Mouse (Mus musculus): ENCODE data around the gene Zfp362. TPM values are rescaled to one million over a fixed set of nuclear protein-coding genes. Genes with fewer than 3 reads are reported as not detected.

Gene Zfp362
- polyA plus RNA-seq, 1 experiment from 2014 or later: 20.3 TPM

GRCm38 (mm10) chr4:128773820-128774219 is 32.0 kb downstream of the Zfp362 start:
- no peak for ATAC-seq
- no peaks in the 10 kb centered on the region for H3K9me3 ChIP-seq (ENCODE audit: control insufficient read depth, low read length)
- H3K9ac ChIP-seq (ENCODE audit: low read depth, low read length): no peak overlapping the region
- peaks cover 43% of the 10 kb centered on the region for H3K36me3 ChIP-seq (ENCODE audit: control insufficient read depth, insufficient read depth, low read length)
- H3K27me3 ChIP-seq (replicated peaks; ENCODE audit: control insufficient read depth, insufficient read depth, low read length): no peaks in the 10 kb centered on the region
- WGBS: 83% methylated on average over 11 of the region's 11 CpGs
- no peak overlapping the region for H3K4me3 ChIP-seq (ENCODE audit: low read length)
- no peaks in the 10 kb centered on the region for H3K4me1 ChIP-seq (ENCODE audit: control insufficient read depth, insufficient read depth, low read length)
- H3K4me2 ChIP-seq (ENCODE audit: low read depth, low read length): no peak overlapping the region
- H3K27ac ChIP-seq (ENCODE audit: low read length): no peak overlapping the region

GRCm38 (mm10) chr4:128770698-128771097 is 35.1 kb downstream of the Zfp362 start:
- ATAC-seq: no peak
- Histone ChIP-seq H3K27ac (ENCODE audit: low read length) (no peak overlapping the region), H3K4me2 (ENCODE audit: low read depth, low read length) (no peak overlapping the region), H3K9ac (ENCODE audit: low read depth, low read length) (no peak overlapping the region), H3K27me3 (replicated peaks; ENCODE audit: control insufficient read depth, insufficient read depth, low read length) (no peaks in the 10 kb centered on the region), H3K4me1 (ENCODE audit: control insufficient read depth, insufficient read depth, low read length) (no peaks in the 10 kb centered on the region), H3K4me3 (ENCODE audit: low read length) (no peak overlapping the region), H3K36me3 (ENCODE audit: control insufficient read depth, insufficient read depth, low read length) (peaks cover 28% of the 10 kb centered on the region), H3K9me3 (ENCODE audit: control insufficient read depth, low read length) (no peaks in the 10 kb centered on the region)
- WGBS: 73% methylated on average over 5 of the region's 5 CpGs

GRCm38 (mm10) chr4:128769569-128770355 is 36.1 kb downstream of the Zfp362 start:
- no peak overlapping the region for H3K4me2 ChIP-seq (ENCODE audit: low read depth, low read length)
- no peaks in the 10 kb centered on the region for H3K9me3 ChIP-seq (ENCODE audit: control insufficient read depth, low read length)
- H3K9ac ChIP-seq (ENCODE audit: low read depth, low read length): no peak overlapping the region
- H3K4me3 ChIP-seq (ENCODE audit: low read length): no peak overlapping the region
- no peaks in the 10 kb centered on the region for H3K27me3 ChIP-seq (replicated peaks; ENCODE audit: control insufficient read depth, insufficient read depth, low read length)
- 70% methylated on average over 13 of the region's 13 CpGs for WGBS
- no peak overlapping the region for H3K27ac ChIP-seq (ENCODE audit: low read length)
- no peaks in the 10 kb centered on the region for H3K4me1 ChIP-seq (ENCODE audit: control insufficient read depth, insufficient read depth, low read length)
- ATAC-seq: no peak
- peaks cover 19% of the 10 kb centered on the region for H3K36me3 ChIP-seq (ENCODE audit: control insufficient read depth, insufficient read depth, low read length)

- Histone ChIP-seq H3K27me3 (replicated peaks; ENCODE audit: control insufficient read depth, insufficient read depth, low read length) (no peaks in the 10 kb centered on the region), H3K4me3 (ENCODE audit: low read length) (no peak overlapping the region), H3K9ac (ENCODE audit: low read depth, low read length) (no peak overlapping the region), H3K27ac (ENCODE audit: low read length) (no peak overlapping the region), H3K9me3 (ENCODE audit: control insufficient read depth, low read length) (no peaks in the 10 kb centered on the region), H3K4me2 (ENCODE audit: low read depth, low read length) (no peak overlapping the region), H3K36me3 (ENCODE audit: control insufficient read depth, insufficient read depth, low read length) (peaks cover 5% of the 10 kb centered on the region; the same call in 1 of the 2 replicates), H3K4me1 (ENCODE audit: control insufficient read depth, insufficient read depth, low read length) (no peaks in the 10 kb centered on the region)
- no peak for ATAC-seq
- 66% methylated on average over 13 of the region's 13 CpGs for WGBS
Measured at GRCm38 (mm10) chr4:128768120-128768519, 37.7 kb downstream of the Zfp362 start.

- Histone ChIP-seq H3K9me3 (ENCODE audit: control insufficient read depth, low read length) (no peaks in the 10 kb centered on the region), H3K9ac (ENCODE audit: low read depth, low read length) (no peak overlapping the region), H3K27ac (ENCODE audit: low read length) (no peak overlapping the region), H3K4me2 (ENCODE audit: low read depth, low read length) (no peak overlapping the region), H3K4me3 (ENCODE audit: low read length) (no peak overlapping the region), H3K27me3 (replicated peaks; ENCODE audit: control insufficient read depth, insufficient read depth, low read length) (no peaks in the 10 kb centered on the region), H3K4me1 (ENCODE audit: control insufficient read depth, insufficient read depth, low read length) (no peaks in the 10 kb centered on the region), H3K36me3 (ENCODE audit: control insufficient read depth, insufficient read depth, low read length) (no peaks in the 10 kb centered on the region)
- WGBS: 91% methylated on average over 20 of the region's 20 CpGs
- ATAC-seq: no peak
Measured at GRCm38 (mm10) chr4:128766929-128767328, 38.9 kb downstream of the Zfp362 start.

- Histone ChIP-seq H3K27me3 (replicated peaks; ENCODE audit: control insufficient read depth, insufficient read depth, low read length) (no peaks in the 10 kb centered on the region), H3K4me2 (ENCODE audit: low read depth, low read length) (no peak overlapping the region), H3K27ac (ENCODE audit: low read length) (no peak overlapping the region), H3K4me3 (ENCODE audit: low read length) (no peak overlapping the region), H3K9me3 (ENCODE audit: control insufficient read depth, low read length) (no peaks in the 10 kb centered on the region), H3K4me1 (ENCODE audit: control insufficient read depth, insufficient read depth, low read length) (peaks cover 3% of the 10 kb centered on the region; the same call in 1 of the 2 replicates), H3K9ac (ENCODE audit: low read depth, low read length) (no peak overlapping the region), H3K36me3 (ENCODE audit: control insufficient read depth, insufficient read depth, low read length) (no peaks in the 10 kb centered on the region)
- peak; percentile 40; the same call in 1 of the 2 replicates for ATAC-seq
- 70% methylated on average over 6 of the region's 6 CpGs for WGBS
Measured at GRCm38 (mm10) chr4:128760029-128760428, 45.8 kb downstream of the Zfp362 start.

- no peak overlapping the region for H3K27ac ChIP-seq (ENCODE audit: low read length)
- H3K27me3 ChIP-seq (replicated peaks; ENCODE audit: control insufficient read depth, insufficient read depth, low read length): no peaks in the 10 kb centered on the region
- H3K9ac ChIP-seq (ENCODE audit: low read depth, low read length): no peak overlapping the region
- 75% methylated on average over 5 of the region's 5 CpGs for WGBS
- no peaks in the 10 kb centered on the region for H3K9me3 ChIP-seq (ENCODE audit: control insufficient read depth, low read length)
- ATAC-seq: no peak
- no peak overlapping the region for H3K4me2 ChIP-seq (ENCODE audit: low read depth, low read length)
- H3K36me3 ChIP-seq (ENCODE audit: control insufficient read depth, insufficient read depth, low read length): no peaks in the 10 kb centered on the region
- no peak overlapping the region for H3K4me3 ChIP-seq (ENCODE audit: low read length)
- H3K4me1 ChIP-seq (ENCODE audit: control insufficient read depth, insufficient read depth, low read length): peaks cover 3% of the 10 kb centered on the region; the same call in 1 of the 2 replicates
Measured at GRCm38 (mm10) chr4:128759214-128759613, 46.6 kb downstream of the Zfp362 start.

GRCm38 (mm10) chr4:128755900-128756299 is 49.9 kb downstream of the Zfp362 start:
- Histone ChIP-seq H3K36me3 (ENCODE audit: control insufficient read depth, insufficient read depth, low read length) (peaks cover 23% of the 10 kb centered on the region), H3K4me3 (ENCODE audit: low read length) (no peak overlapping the region), H3K27ac (ENCODE audit: low read length) (no peak overlapping the region), H3K4me1 (ENCODE audit: control insufficient read depth, insufficient read depth, low read length) (peaks cover 3% of the 10 kb centered on the region; the same call in 1 of the 2 replicates), H3K4me2 (ENCODE audit: low read depth, low read length) (no peak overlapping the region), H3K27me3 (replicated peaks; ENCODE audit: control insufficient read depth, insufficient read depth, low read length) (no peaks in the 10 kb centered on the region), H3K9me3 (ENCODE audit: control insufficient read depth, low read length) (no peaks in the 10 kb centered on the region), H3K9ac (ENCODE audit: low read depth, low read length) (no peak overlapping the region)
- 73% methylated on average over 7 of the region's 7 CpGs for WGBS
- no peak for ATAC-seq

- H3K4me2 ChIP-seq (ENCODE audit: low read depth, low read length): no peak within 1 kb of the TSS
- H3K27me3 ChIP-seq (replicated peaks; ENCODE audit: control insufficient read depth, insufficient read depth, low read length): no peaks in the 10 kb centered on the region
- no peak within 1 kb of the TSS for H3K27ac ChIP-seq (ENCODE audit: low read length)
- 74% methylated on average over 3 of the region's 3 CpGs for WGBS
- ATAC-seq: no peak
- H3K4me3 ChIP-seq (ENCODE audit: low read length): no peak within 1 kb of the TSS
- no peak within 1 kb of the TSS for H3K9ac ChIP-seq (ENCODE audit: low read depth, low read length)
- H3K4me1 ChIP-seq (ENCODE audit: control insufficient read depth, insufficient read depth, low read length): peaks cover 3% of the 10 kb centered on the region; the same call in 1 of the 2 replicates
- H3K36me3 ChIP-seq (ENCODE audit: control insufficient read depth, insufficient read depth, low read length): peaks cover 28% of the 10 kb centered on the region
- H3K9me3 ChIP-seq (ENCODE audit: control insufficient read depth, low read length): no peaks in the 10 kb centered on the region
Measured at GRCm38 (mm10) chr4:128755064-128755463, 50.8 kb downstream of the Zfp362 start, which contains the start of gene A3galt2. TSS of gene A3galt2 (plus strand) at chr4:128755364.

All from intestine, embryonic 16.5 days (tissue).